ENCODE assay signal across 8 mouse cellular contexts in genomic region chr6:137649068-137649480, GRCm38 (mm10). TPM values are rescaled to one million over a fixed set of nuclear protein-coding genes. Genes with fewer than 3 reads are reported as not detected.
A peak's percentile ranks its signal among the peaks of the same experiment; 100 is the strongest.
DNase-seq lines count a peak whose midpoint lies in the region; ATAC-seq and TF ChIP-seq lines count a peak whose summit lies in the region.

No protein-coding gene starts in this region.

- peaks cover 20% of the 10 kb centered on the region for H3K4me1 ChIP-seq in hindbrain, embryonic 15.5 days (replicated peaks)

- CTCF ChIA-PET in Patski (lab: Charles Lee): no interaction called here

- TF ChIP-seq CTCF in Patski (IDR thresholded peaks at IDR 0.05): peak; percentile 74

- POLR2A ChIA-PET in Patski (lab: Charles Lee): no interaction called here

- H3K4me2 ChIP-seq in hindbrain, embryonic 15.5 days: peak overlapping the region; percentile 89

- DNase-seq in Patski (ENCODE audit: low read depth, low spot score): peak; percentile 9
- peak; percentile 89 to 94 for DNase-seq in cerebellum, postnatal 14 days
- peak; percentile 69 for DNase-seq in gastrocnemius, adult 18-20 months (ENCODE audit: low spot score)
- DNase-seq in left cerebral cortex, adult 18-20 months (ENCODE audit: low spot score in 2 of 2): peak; percentile 70 to 80
- peak; percentile 88 for DNase-seq in lung, postnatal 36 days
- peak; percentile 73 for DNase-seq in retina, postnatal 7 days (ENCODE audit: low read depth, low spot score)
- DNase-seq in urinary bladder, adult 18-20 months (ENCODE audit: low spot score in 2 of 2): peak; percentile 80 to 83

- no peaks in the 10 kb centered on the region for H3K9me3 ChIP-seq in hindbrain, embryonic 15.5 days

- peak; percentile 83 for ATAC-seq in Patski
- ATAC-seq in hindbrain, embryonic 15.5 days (ENCODE audit: low FRiP score, low read depth): peak; percentile 91

- peak overlapping the region; percentile 97 for H3K4me3 ChIP-seq in hindbrain, embryonic 15.5 days

- H3K27ac ChIP-seq in hindbrain, embryonic 15.5 days (replicated peaks): no peak overlapping the region

- peak overlapping the region; percentile 79 for H3K9ac ChIP-seq in hindbrain, embryonic 15.5 days

- no peaks in the 10 kb centered on the region for H3K27me3 ChIP-seq in Patski
- peaks cover 7% of the 10 kb centered on the region for H3K27me3 ChIP-seq in hindbrain, embryonic 15.5 days

- in situ Hi-C loops in Patski (cut with MboI; ENCODE audit: low pct_unique_long_range_greater_than_20kb): loop anchor here (5.0 kb wide), 2 partner anchors 78 to 182 kb away; no protein-coding TSS in a partner anchor

- WGBS in hindbrain, embryonic 15.5 days: under 1% methylated on average over 31 of the region's 51 CpGs

- no peaks in the 10 kb centered on the region for H3K36me3 ChIP-seq in hindbrain, embryonic 15.5 days

RNA-seq across cellular contexts. Expression of gene Eps8, which starts 5.6 kb away (rescaled TPM):
- polyA plus RNA-seq in Patski (2021): 27.0 TPM
- 1 to 10 TPM; 3.7 to 4.8 TPM for total RNA-seq in gastrocnemius, adult 18-20 months (2021)
- 25.4 and 27.5 TPM in 2 replicates for polyA plus RNA-seq in hindbrain, embryonic 15.5 days (2015; fragmentation: Nextera tagmentation; extraction: Ambion mirVana)
- total RNA-seq in left cerebral cortex, adult 18-20 months (2021): 10 to 100 TPM; 25.8 to 31.3 TPM

Comparison
In these comparisons a context has a peak if more than half of its experiments do, and no peak if none do; other contexts are left out.
1. DNase-seq: peak in every context shown above with its lines; median percentile 92 in cerebellum, postnatal 14 days; 88 in lung, postnatal 36 days; 82 in urinary bladder, adult 18-20 months; 75 in left cerebral cortex, adult 18-20 months; 73 in retina, postnatal 7 days; 69 in gastrocnemius, adult 18-20 months; 9 in Patski.
2. RNA of gene Eps8, which starts 5.6 kb away (total RNA-seq): 25.8 to 31.3 TPM in left cerebral cortex, adult 18-20 months; 3.7 to 4.8 TPM in gastrocnemius, adult 18-20 months; every median in the first group is over 4 times any median in the second.